Mouse (Mus musculus) kidney, adult 2 months (tissue): Measurements from ENCODE around the gene Prdm1.

Experiments used
- CTCF ChIP-seq: fragments of 200-500 bp; conservative IDR thresholded peaks from 2 replicates; pipeline ENCODE4 v1.5.1; 2011; ENCODE audit warnings: low read depth, mild to moderate bottlenecking, control low read depth, low read length, moderate library complexity, mixed read lengths; ENCODE audit not compliant: insufficient read depth, insufficient read length
- POLR2A ChIP-seq: fragments of 200-500 bp; IDR thresholded peaks from one replicate; pipeline ENCODE4 v1.6.1; 2011; ENCODE audit warnings: low read depth, low read length, control low read depth

DNA sequence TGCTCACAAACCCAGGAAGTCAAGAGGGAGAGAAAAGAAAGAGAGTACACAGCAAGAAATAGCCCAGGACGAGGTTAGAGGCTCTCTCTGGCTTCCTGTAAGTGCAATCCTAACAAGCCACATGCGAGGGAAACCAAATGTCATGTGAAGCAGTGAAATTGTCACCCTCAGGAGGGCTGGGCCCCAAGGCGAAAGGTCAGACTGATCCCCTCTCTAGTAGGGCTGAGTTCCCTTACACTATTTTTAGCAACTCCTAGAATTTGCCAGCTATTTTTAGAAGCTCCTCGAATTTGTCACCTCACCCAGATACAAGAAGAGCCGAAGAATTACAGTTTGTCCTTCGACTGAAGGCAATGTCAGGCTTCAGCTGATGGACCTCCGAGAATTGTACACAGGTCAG, 124.9 kb downstream of the Prdm1 start:
- TF ChIP-seq POLR2A (no peak), CTCF (no peak)
